Mouse (Mus musculus) liver, embryonic 11.5 days (tissue): ENCODE data around the gene Cd300lb. TPM values are rescaled to one million over a fixed set of nuclear protein-coding genes. Genes with fewer than 3 reads are reported as not detected.

Experiments
- polyA plus RNA-seq: library from polyadenylated mRNA; unstranded; fragments of >200 nt; fragmentation: Nextera tagmentation; extraction: Ambion mirVana; gene quantifications from 2 replicates; pipeline ENCODE4 v1.2.1, GENCODE M21; 2014

The Cd300lb gene
- polyA plus RNA-seq, 1 experiment from 2014 or later, result 0.55 TPM

Other genes starting within 250 kb of the Cd300lb start
- not detected in 2 replicates for gene Dnaic2, start 207.0 kb downstream of the Cd300lb start, polyA plus RNA-seq
- gene Kif19a, start 169.0 kb downstream of the Cd300lb start, polyA plus RNA-seq, result 0.16 TPM in 1 of 2 replicates, not detected in the other
- gene Btbd17, start 138.4 kb downstream of the Cd300lb start, polyA plus RNA-seq, result 0.10 and 0.43 TPM in 2 replicates
- not detected in 2 replicates for gene Gpr142, start 135.5 kb downstream of the Cd300lb start, polyA plus RNA-seq
- gene Gprc5c, start 83.2 kb downstream of the Cd300lb start, polyA plus RNA-seq, result 20.2 and 21.6 TPM in 2 replicates
- gene Cd300a, start 44.3 kb downstream of the Cd300lb start, polyA plus RNA-seq, result 4.1 and 5.4 TPM in 2 replicates
- not detected in 2 replicates for gene Cd300c, start 34.8 kb upstream of the Cd300lb start, polyA plus RNA-seq
- gene Cd300ld, start 55.5 kb upstream of the Cd300lb start, polyA plus RNA-seq, result 0.45 and 0.95 TPM in 2 replicates
- gene Cd300c2, start 67.5 kb upstream of the Cd300lb start, polyA plus RNA-seq, result 3.7 and 4.4 TPM in 2 replicates
- gene Cd300ld2, start 81.8 kb upstream of the Cd300lb start, polyA plus RNA-seq, result not detected in 2 replicates
- not detected in 2 replicates for gene Cd300ld4, start 92.6 kb upstream of the Cd300lb start, polyA plus RNA-seq
- not detected in 2 replicates for gene Cd300ld5, start 103.4 kb upstream of the Cd300lb start, polyA plus RNA-seq
- gene Cd300ld3, start 114.0 kb upstream of the Cd300lb start, polyA plus RNA-seq, result not detected in 2 replicates
- 0.33 and 0.56 TPM in 2 replicates for gene Cd300e, start 127.8 kb upstream of the Cd300lb start, polyA plus RNA-seq
- 6.3 and 7.9 TPM in 2 replicates for gene Rab37, start 157.0 kb upstream of the Cd300lb start, polyA plus RNA-seq
- 0.63 and 0.86 TPM in 2 replicates for gene Cd300lf, start 199.6 kb upstream of the Cd300lb start, polyA plus RNA-seq
- gene Slc9a3r1, start 229.0 kb upstream of the Cd300lb start, polyA plus RNA-seq, result 117 and 121 TPM in 2 replicates